Mouse (Mus musculus) cerebellum, adult 2 months (tissue): ENCODE results near the gene Snx11. TPM values are rescaled to one million over a fixed set of nuclear protein-coding genes. Genes with fewer than 3 reads are reported as not detected.

Source experiments
- DNase-seq, 2 experiments: peaks; one replicate each; pipeline ENCODE4 v3.0.0; 2021
- H3K27ac ChIP-seq: fragments of 200-500 bp; 2 replicates; pipeline ENCODE4 v1.5.1; 2012; ENCODE audit warnings: low read length, control low read depth, inconsistent platforms; ENCODE audit not compliant: insufficient read depth
- H3K27me3 ChIP-seq: fragments of 200-500 bp; 2 replicates; pipeline ENCODE4 v1.6.1; 2012; ENCODE audit warnings: inconsistent platforms, mild to moderate bottlenecking, low read length, moderate library complexity; ENCODE audit not compliant: control insufficient read depth, insufficient read depth
- H3K4me1 ChIP-seq: fragments of 200-500 bp; 2 replicates; pipeline ENCODE4 v1.6.1; 2011; ENCODE audit warnings: low read length; ENCODE audit not compliant: control insufficient read depth, insufficient read depth
- H3K4me3 ChIP-seq: fragments of 200-500 bp; replicated peaks from 2 replicates; pipeline ENCODE3; 2011; ENCODE audit warnings: mild to moderate bottlenecking, low read depth, low read length, control low read depth; ENCODE audit not compliant: insufficient read depth
- CTCF ChIP-seq: fragments of 200-500 bp; IDR thresholded peaks from 2 replicates; pipeline ENCODE4 v1.5.1; 2011; ENCODE audit warnings: low read depth, mild to moderate bottlenecking, control low read depth, low read length, moderate library complexity, borderline replicate concordance; ENCODE audit not compliant: insufficient read depth
- POLR2A ChIP-seq: fragments of 200-500 bp; IDR thresholded peaks from 2 replicates; pipeline ENCODE4 v1.6.1; 2011; ENCODE audit warnings: low read length, control low read depth, borderline replicate concordance; ENCODE audit not compliant: insufficient read depth
- WGBS: fragments of 180-500 bp; shearing (Covaris S2); methylation state at CpG from one replicate; pipeline ENCODE4 v1.1.7; 2018; 5-methylcytosine and 5-hydroxymethylcytosine counted together
- polyA plus RNA-seq: library from polyadenylated mRNA; depleted of rRNA; stranded (reverse); fragments of >200 nt; gene quantifications from 2 replicates; pipeline ENCODE4 v1.2.3, GENCODE M21; 2012

Gene Snx11
- polyA plus RNA-seq, 1 experiment, result 38.5 TPM

DNA sequence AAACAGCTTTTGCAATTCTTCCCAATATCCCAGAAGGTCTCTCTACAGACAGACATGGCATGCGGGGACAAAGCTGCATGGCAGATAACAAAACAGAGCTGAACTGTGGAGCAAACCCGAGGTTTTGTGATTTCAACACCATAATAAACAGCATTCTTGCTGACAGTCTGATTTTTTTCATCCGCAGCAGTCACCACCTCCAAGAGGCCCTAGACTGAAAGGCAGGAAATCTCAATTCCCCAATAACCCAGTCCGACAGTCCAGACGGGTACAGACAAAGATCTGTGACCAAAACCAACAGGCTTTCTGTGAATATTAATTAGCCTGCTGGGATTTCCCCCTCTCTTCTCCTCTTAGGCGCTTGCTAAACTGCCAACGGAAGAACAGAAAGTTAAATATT, 1.7 kb downstream of the Snx11 start:
- DNase-seq, result no peak
- no peaks in the 10 kb centered on the region; the same call in 1 of the 2 replicates for H3K4me1 ChIP-seq
- H3K27me3 ChIP-seq, result no peaks in the 10 kb centered on the region
- TF ChIP-seq POLR2A, result no peak
- TF ChIP-seq CTCF, result no peak
- H3K27ac ChIP-seq, result no peak overlapping the region
- 40% methylated on average over 7 of the region's 7 CpGs for WGBS
- H3K4me3 ChIP-seq, result no peak overlapping the region

DNA sequence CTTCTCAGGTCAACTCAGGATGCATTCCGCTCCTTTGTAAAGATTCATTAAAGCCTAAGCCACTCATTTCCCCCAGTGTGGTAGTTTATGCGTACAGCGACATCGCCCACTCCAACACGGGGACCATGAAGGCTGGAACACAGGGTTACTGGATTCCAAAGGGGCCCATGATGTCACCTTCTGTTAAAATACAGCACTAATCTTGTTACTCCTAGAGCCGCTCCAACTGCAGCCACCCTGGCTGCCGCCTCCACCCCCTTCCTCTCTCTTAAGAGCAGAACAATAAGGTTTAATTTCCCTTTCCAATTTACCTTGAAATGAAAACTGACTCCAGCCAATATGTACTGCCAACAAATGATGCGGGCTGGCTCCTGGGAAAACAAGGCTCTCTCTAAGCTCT, 2.3 kb downstream of the Snx11 start:
- DNase-seq, result no peak
- no peaks in the 10 kb centered on the region for H3K27me3 ChIP-seq
- WGBS, result 62% methylated on average over 8 of the region's 8 CpGs
- H3K27ac ChIP-seq, result no peak overlapping the region
- no peak for TF ChIP-seq POLR2A
- TF ChIP-seq CTCF, result no peak
- no peak overlapping the region for H3K4me3 ChIP-seq
- H3K4me1 ChIP-seq, result no peaks in the 10 kb centered on the region; the same call in 1 of the 2 replicates

DNA sequence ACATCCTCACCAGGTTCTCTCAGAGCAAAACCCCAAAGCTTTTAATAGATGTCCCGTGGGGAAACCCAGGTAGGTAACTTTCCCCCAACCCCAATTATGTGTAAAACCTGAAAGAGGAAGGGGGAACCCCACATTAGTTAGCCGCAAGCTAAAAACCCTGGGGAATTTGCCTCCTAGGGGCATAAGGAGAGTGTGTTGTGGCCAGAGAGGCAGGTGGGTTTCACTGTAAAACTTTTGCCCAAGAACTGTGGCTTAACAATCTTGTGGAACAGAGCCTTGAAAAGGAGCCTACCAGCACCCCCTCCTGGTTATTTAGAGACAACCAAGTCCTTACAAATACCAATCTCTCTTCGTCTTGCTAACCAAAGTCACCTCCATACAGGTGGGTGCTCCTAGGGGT, 2.8 kb downstream of the Snx11 start:
- 78% methylated on average over 3 of the region's 3 CpGs for WGBS
- DNase-seq, result no peak
- TF ChIP-seq CTCF, result no peak
- Histone ChIP-seq H3K27me3 (no peaks in the 10 kb centered on the region), H3K27ac (no peak overlapping the region), H3K4me3 (no peak overlapping the region), H3K4me1 (no peaks in the 10 kb centered on the region; the same call in 1 of the 2 replicates)

DNA sequence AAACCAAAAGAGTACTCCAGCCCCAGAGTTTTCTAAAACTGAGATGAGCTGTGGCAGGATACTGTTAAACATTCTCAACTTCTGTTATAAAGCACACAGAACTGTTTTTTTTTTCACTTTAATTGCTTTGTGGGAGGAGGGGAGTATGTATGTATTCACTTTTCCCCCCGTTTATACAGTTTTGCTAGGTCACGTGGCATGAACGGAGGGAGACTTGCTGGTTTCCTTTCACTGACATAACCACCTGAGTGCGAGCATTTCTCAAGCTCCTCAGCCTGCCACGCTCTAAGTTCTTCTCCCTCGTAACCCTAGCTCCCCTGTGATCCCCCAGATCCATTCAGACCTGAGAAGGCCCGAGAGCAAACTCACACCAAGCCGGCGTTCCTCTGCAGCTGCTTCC, 4.9 kb downstream of the Snx11 start:
- Histone ChIP-seq H3K4me3 (no peak overlapping the region), H3K27me3 (no peaks in the 10 kb centered on the region), H3K4me1 (no peaks in the 10 kb centered on the region; the same call in 1 of the 2 replicates), H3K27ac (no peak overlapping the region)
- TF ChIP-seq CTCF (no peak), POLR2A (no peak)
- DNase-seq, result no peak
- 85% methylated on average over 9 of the region's 9 CpGs for WGBS

DNA sequence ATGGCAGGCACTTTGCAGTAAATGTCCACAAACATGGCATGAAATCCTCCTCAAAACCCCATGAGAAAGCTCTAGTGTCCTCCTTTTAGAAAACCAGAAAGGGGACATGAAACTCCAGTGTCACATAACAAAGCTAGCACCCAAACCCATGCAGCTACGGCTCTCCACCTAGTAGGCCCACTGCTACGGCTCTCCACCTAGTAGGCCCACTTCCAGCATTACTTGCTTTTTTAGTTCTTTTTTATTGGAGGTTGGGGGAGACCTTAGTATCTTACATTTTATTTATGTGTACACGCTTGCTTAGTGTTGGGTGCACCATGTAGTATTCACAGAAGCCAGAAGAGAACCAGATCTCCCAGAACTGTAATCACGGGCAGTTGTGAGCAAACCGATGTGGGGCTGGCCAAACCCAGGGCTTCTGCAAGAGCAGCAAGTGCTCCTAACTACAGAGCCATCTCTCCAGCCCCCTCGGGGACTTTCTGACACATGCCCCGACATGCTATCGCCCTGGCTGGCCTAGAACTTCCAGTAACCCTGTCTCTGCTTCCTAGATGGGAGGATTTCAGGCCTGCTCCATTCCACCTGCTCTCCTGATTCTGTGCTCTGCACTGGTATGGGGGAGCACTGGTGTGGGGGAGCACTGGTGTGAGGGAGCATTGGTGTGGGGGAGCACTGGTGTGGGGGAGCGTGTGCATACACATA, 5.9 kb downstream of the Snx11 start:
- 96% methylated on average over 9 of the region's 9 CpGs for WGBS
- no peak for DNase-seq
- Histone ChIP-seq H3K4me3 (no peak overlapping the region), H3K27me3 (no peaks in the 10 kb centered on the region), H3K27ac (no peak overlapping the region), H3K4me1 (no peaks in the 10 kb centered on the region; the same call in 1 of the 2 replicates)
- no peak for TF ChIP-seq POLR2A

DNA sequence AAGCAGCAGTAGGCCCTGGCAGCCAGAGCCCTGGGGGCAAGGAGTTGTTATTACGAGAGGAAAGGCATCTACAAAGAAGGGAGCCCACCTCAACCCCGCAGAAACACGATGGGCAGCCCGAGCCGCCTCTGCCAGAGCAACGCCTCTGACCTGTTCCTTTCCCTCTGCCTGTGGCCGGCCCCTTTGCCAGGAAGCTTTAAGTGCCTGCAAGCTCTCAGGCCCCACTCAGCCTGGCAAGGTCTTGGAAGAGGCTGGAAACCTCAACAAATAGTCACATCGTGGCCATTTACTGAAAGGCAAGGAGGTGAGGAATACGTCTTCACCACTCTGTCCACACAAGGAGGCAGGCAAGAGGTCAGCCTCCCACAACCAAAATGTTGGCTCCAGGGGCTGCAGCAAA, 9.1 kb downstream of the Snx11 start:
- Histone ChIP-seq H3K27me3 (no peaks in the 10 kb centered on the region), H3K4me3 (no peak overlapping the region), H3K4me1 (peaks cover 1% of the 10 kb centered on the region), H3K27ac (no peak overlapping the region)
- no peak for DNase-seq
- TF ChIP-seq CTCF (no peak), POLR2A (no peak)
- 53% methylated on average over 9 of the region's 9 CpGs for WGBS

DNA sequence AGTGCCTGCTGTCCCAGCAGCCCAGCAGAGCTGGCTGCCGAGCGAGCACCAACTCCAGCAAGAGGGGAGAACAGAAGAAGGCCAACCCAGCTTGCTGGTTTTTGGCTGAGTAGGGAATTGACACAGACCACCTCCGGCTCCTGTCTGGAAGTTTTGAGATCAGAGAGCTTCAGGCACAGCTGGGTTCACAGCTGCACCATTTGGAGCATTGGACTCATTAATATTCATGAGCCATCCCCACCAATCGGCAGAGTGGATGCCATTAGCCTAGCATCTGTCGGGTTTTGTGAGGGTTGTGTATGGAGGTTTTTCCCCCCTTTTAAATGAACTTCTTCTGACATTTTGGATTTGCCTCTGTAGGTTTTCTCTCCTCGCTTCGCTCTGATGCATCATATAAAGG, 10.3 kb downstream of the Snx11 start:
- Histone ChIP-seq H3K4me3 (no peak overlapping the region), H3K4me1 (peaks cover 10% of the 10 kb centered on the region), H3K27me3 (no peaks in the 10 kb centered on the region), H3K27ac (no peak overlapping the region)
- WGBS, result 61% methylated on average over 7 of the region's 7 CpGs
- no peak for DNase-seq
- TF ChIP-seq POLR2A (no peak), CTCF (no peak)

DNA sequence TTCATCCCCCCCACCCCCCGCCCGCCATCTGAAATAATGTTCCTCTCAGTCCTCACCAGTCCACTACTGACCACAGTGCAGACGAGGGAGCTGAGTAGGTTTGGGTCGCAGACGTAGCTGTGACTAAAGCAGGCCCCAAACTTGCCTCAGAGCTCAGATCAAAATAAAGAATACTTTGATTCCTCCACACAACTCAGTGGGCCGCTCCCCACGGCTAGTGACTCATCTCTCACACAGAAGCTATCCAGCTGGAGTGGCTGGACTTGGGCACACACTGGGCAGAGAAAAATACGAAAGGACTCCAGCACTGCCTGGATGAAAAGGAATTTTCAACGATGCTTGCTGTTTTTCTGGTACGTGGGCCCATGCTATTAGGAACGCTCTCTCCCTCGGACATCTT, 10.8 kb downstream of the Snx11 start:
- H3K27ac ChIP-seq, result no peak overlapping the region
- DNase-seq, result no peak
- WGBS, result 50% methylated on average over 12 of the region's 12 CpGs
- no peak for TF ChIP-seq CTCF
- no peak for TF ChIP-seq POLR2A
- no peaks in the 10 kb centered on the region for H3K27me3 ChIP-seq
- peaks cover 10% of the 10 kb centered on the region for H3K4me1 ChIP-seq
- no peak overlapping the region for H3K4me3 ChIP-seq
